Mouse (Mus musculus) G1E (cell line): ENCODE measurements around the gene Prkca. TPM values are rescaled to one million over a fixed set of nuclear protein-coding genes. Genes with fewer than 3 reads are reported as not detected.

Experiments used
- ATAC-seq: 2 replicates; pipeline ENCODE4 v1.8.0; 2016; ENCODE audit warnings: mild to moderate bottlenecking; ENCODE audit not compliant: insufficient number of reproducible peaks, poor library complexity, low FRiP score, severe bottlenecking; ENCODE audit errors: extremely low read depth
- DNase-seq: peaks from one replicate; pipeline ENCODE4 v3.0.0; 2012; ENCODE audit warnings: low spot score
- H3K27me3 ChIP-seq: 2 replicates; pipeline ENCODE4 v1.6.1; 2012; ENCODE audit warnings: mild to moderate bottlenecking, low read length, inconsistent platforms; ENCODE audit not compliant: insufficient read depth
- H3K36me3 ChIP-seq: replicated peaks from 2 replicates; pipeline ENCODE3; 2012; ENCODE audit warnings: mild to moderate bottlenecking, inconsistent platforms
- H3K4me1 ChIP-seq: 2 replicates; pipeline ENCODE4 v1.6.1; 2012; ENCODE audit warnings: low read depth, low read length, inconsistent platforms, mixed read lengths; ENCODE audit not compliant: insufficient read depth
- H3K4me3 ChIP-seq: 2 replicates; pipeline ENCODE4 v1.5.1; 2012; ENCODE audit warnings: low read depth, mild to moderate bottlenecking, inconsistent platforms, low read length, moderate library complexity, mixed read lengths
- H3K9me3 ChIP-seq: replicated peaks from 2 replicates; pipeline ENCODE4 v1.6.1; 2012; ENCODE audit warnings: inconsistent platforms
- CTCF ChIP-seq: IDR thresholded peaks from 2 replicates; pipeline ENCODE4 v1.5.1; 2012; ENCODE audit warnings: low read depth, low read length, inconsistent platforms, mixed read lengths
- GATA1 ChIP-seq: IDR thresholded peaks from 2 replicates; pipeline ENCODE4 v1.6.1; 2012; ENCODE audit warnings: borderline replicate concordance, low read length, inconsistent platforms, mixed read lengths
- GATA2 ChIP-seq: IDR thresholded peaks from 2 replicates; pipeline ENCODE4 v1.6.1; 2012; ENCODE audit warnings: low read depth, low read length, inconsistent platforms, borderline replicate concordance
- POLR2AphosphoS5 ChIP-seq: IDR thresholded peaks from 2 replicates; pipeline ENCODE4 v1.6.1; 2012; ENCODE audit warnings: low read depth, low read length, inconsistent platforms; ENCODE audit not compliant: insufficient replicate concordance
- TAL1 ChIP-seq: conservative IDR thresholded peaks from 2 replicates; pipeline ENCODE4 v1.6.1; 2012; ENCODE audit warnings: low read depth, low read length, inconsistent platforms, mixed read lengths
- polyA plus RNA-seq: library from polyadenylated mRNA; stranded (reverse); fragments of >175 nt; gene quantifications from 2 replicates; pipeline ENCODE4 v1.2.3, GENCODE M21; 2012
- total RNA-seq, 2 experiments: library from RNA; stranded (forward) in 1 of 2; stranded (reverse) in 1 of 2; fragments of 200-1000 nt in 1 of 2; fragments of >200 nt in 1 of 2; fragmentation: Nextera tagmentation in 1 of 2; gene quantifications; 2 replicates each; pipeline ENCODE4 v1.2.3; 2014 to 2017

The Prkca gene
- total and polyA plus RNA-seq, 3 experiments = 0.11 TPM; not detected in 2

GRCm38 (mm10) chr11:108010465-108010864 lies 333.3 kb downstream of the Prkca start:
- TF ChIP-seq TAL1 = no peak
- TF ChIP-seq CTCF = no peak
- no peak for TF ChIP-seq POLR2AphosphoS5
- TF ChIP-seq GATA2 = no peak
- TF ChIP-seq GATA1 = no peak
- no peaks in the 10 kb centered on the region for H3K4me1 ChIP-seq
- no peak for DNase-seq
- H3K4me3 ChIP-seq = no peak overlapping the region
- no peak for ATAC-seq
- H3K36me3 ChIP-seq = no peaks in the 10 kb centered on the region
- H3K9me3 ChIP-seq = peaks cover 15% of the 10 kb centered on the region
- H3K27me3 ChIP-seq = no peaks in the 10 kb centered on the region

- no peak for TF ChIP-seq TAL1
- TF ChIP-seq GATA1 = no peak
- TF ChIP-seq GATA2 = no peak
- no peak for TF ChIP-seq POLR2AphosphoS5
- TF ChIP-seq CTCF = no peak
- ATAC-seq (no peak), DNase-seq (no peak)
- Histone ChIP-seq H3K9me3 (peaks cover 22% of the 10 kb centered on the region), H3K27me3 (no peaks in the 10 kb centered on the region), H3K36me3 (no peaks in the 10 kb centered on the region), H3K4me3 (no peak overlapping the region), H3K4me1 (no peaks in the 10 kb centered on the region; the same call in 1 of the 2 replicates)
Measured at GRCm38 (mm10) chr11:107998891-107999290, 344.8 kb downstream of the Prkca start.

GRCm38 (mm10) chr11:107996896-107997670 lies 346.6 kb downstream of the Prkca start:
- no peak for DNase-seq
- peaks cover 24% of the 10 kb centered on the region for H3K9me3 ChIP-seq
- no peak for TF ChIP-seq TAL1

GRCm38 (mm10) chr11:107994487-107994886 lies 349.2 kb downstream of the Prkca start:
- H3K4me3 ChIP-seq = no peak overlapping the region
- H3K4me1 ChIP-seq = no peaks in the 10 kb centered on the region; the same call in 1 of the 2 replicates
- H3K36me3 ChIP-seq = no peaks in the 10 kb centered on the region
- no peak for TF ChIP-seq GATA1
- TF ChIP-seq CTCF = no peak
- TF ChIP-seq POLR2AphosphoS5 = no peak
- no peak for TF ChIP-seq TAL1
- no peak for TF ChIP-seq GATA2
- H3K27me3 ChIP-seq = no peaks in the 10 kb centered on the region
- DNase-seq (peak; percentile 11), ATAC-seq (0 out of 2 replicates have a peak, but pooled peaks have one; percentile 18)
- H3K9me3 ChIP-seq = peaks cover 31% of the 10 kb centered on the region

More at GRCm38 (mm10) chr11:107996896-107997670, 346.6 kb downstream of the Prkca start:
- no peaks in the 10 kb centered on the region for H3K36me3 ChIP-seq
- H3K4me1 ChIP-seq = no peaks in the 10 kb centered on the region; the same call in 1 of the 2 replicates
- H3K4me3 ChIP-seq = no peak overlapping the region
- ATAC-seq = no peak
- no peaks in the 10 kb centered on the region for H3K27me3 ChIP-seq

- Histone ChIP-seq H3K9me3 (peaks cover 30% of the 10 kb centered on the region), H3K27me3 (no peaks in the 10 kb centered on the region), H3K4me1 (no peaks in the 10 kb centered on the region), H3K4me3 (no peak overlapping the region), H3K36me3 (no peaks in the 10 kb centered on the region)
- ATAC-seq (no peak), DNase-seq (no peak)
- TF ChIP-seq CTCF (no peak), GATA1 (no peak), GATA2 (no peak), POLR2AphosphoS5 (no peak), TAL1 (no peak)
Measured at GRCm38 (mm10) chr11:107993792-107994191, 349.9 kb downstream of the Prkca start.

GRCm38 (mm10) chr11:107992500-107992899 lies 351.2 kb downstream of the Prkca start:
- Histone ChIP-seq H3K4me1 (no peaks in the 10 kb centered on the region), H3K27me3 (no peaks in the 10 kb centered on the region), H3K4me3 (no peak overlapping the region), H3K36me3 (no peaks in the 10 kb centered on the region), H3K9me3 (peaks cover 27% of the 10 kb centered on the region)
- ATAC-seq (no peak), DNase-seq (no peak)
- TF ChIP-seq GATA2 (no peak), TAL1 (no peak), CTCF (no peak), GATA1 (no peak), POLR2AphosphoS5 (no peak)
